Mouse (Mus musculus) spleen, postnatal 36 days (tissue): ENCODE results near the gene Tmem100.

Source experiments
- DNase-seq, 2 experiments: peaks; one replicate each; pipeline ENCODE4 v3.0.0; 2022; ENCODE audit warnings: low spot score in 2 of 2, mixed read lengths in 1 of 2

The Tmem100 gene

DNA sequence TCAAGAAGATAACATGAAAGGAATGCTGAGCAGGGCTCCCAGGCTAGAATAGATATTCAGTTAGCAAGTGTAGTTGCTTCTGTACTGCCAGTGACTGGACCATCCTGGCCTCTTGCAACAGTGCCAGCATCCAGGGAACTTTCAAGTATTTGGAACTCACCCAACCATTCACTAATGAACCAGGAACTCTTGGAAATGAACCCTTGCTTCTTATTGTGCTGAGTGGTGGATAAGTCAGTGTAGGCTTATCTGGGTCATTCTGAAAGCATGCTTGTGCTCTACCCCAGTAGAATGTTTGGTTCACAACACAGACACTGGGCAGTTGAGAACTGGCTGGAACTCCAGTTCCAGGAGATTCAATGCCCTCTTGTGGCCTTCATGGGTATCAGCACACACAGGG lies 29.1 kb downstream of the Tmem100 start:
- DNase-seq: no peak

DNA sequence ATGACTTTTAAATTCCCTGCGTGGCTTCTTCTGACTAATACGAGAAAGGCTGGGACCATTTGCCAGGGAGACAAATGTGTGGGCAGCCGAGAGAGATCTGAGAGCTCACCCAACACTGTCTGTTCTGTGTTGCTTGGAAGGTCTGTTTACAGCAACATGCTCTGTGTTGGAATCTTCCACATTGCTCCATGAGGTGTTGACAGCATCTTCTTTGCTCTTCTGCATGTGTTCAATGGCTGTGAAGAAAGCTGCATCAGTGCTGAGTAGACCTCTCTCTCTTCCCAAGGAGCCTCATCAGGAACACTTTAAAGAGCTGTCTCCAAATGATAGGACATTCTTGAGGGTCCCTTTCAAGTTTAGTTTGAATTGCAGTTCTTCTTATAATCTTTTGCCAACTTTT lies 32.5 kb downstream of the Tmem100 start:
- DNase-seq: no peak

DNA sequence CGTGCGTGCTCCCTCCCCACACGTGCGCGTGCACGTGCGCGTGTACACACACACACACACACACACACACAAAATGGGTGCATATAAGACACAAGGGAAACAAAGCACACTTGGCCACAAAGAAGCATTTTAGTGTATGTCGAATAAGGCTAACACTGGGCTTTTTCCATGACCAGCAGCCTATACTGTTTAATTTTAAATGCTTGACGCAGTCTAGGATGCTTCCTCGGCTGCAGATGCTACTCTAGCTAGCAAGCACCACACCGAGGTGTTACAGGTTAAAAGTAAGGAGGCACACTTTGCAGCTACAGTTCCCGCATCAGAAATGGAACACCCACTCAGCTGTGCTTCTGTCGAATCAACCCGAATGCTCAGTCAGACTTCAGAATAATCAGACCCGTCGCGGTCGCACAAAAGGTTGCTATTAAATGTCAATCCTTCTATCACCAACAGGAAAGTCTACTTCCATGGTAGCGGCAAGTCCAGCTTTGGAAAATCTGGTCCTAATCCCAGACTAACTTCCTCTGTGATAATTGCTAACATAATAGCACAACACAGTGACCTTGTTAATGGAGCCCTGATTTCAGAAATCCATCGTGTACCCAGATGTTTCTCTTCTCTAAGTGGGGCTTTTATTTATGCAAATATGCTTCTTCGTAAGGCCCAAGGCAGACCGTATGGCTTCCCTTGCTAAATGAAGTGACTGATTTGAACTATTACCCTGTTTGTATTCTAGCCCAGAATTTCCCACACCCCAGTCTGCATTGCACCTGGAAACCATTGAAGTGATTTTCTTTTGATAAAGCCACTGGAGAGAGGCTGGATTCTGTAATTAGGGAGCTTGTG lies 36.5 kb downstream of the Tmem100 start:
- no peak for DNase-seq

GRCm38 (mm10) chr11:90071747-90072146 lies 41.6 kb downstream of the Tmem100 start:
- peak in 1 of 2 experiments; percentile 15 for DNase-seq

GRCm38 (mm10) chr11:90073201-90073600 lies 43.1 kb downstream of the Tmem100 start:
- DNase-seq: no peak

- DNase-seq: no peak
These were observed 46.5 kb downstream of the Tmem100 start for GRCm38 (mm10) chr11:90076666-90077065.

DNA sequence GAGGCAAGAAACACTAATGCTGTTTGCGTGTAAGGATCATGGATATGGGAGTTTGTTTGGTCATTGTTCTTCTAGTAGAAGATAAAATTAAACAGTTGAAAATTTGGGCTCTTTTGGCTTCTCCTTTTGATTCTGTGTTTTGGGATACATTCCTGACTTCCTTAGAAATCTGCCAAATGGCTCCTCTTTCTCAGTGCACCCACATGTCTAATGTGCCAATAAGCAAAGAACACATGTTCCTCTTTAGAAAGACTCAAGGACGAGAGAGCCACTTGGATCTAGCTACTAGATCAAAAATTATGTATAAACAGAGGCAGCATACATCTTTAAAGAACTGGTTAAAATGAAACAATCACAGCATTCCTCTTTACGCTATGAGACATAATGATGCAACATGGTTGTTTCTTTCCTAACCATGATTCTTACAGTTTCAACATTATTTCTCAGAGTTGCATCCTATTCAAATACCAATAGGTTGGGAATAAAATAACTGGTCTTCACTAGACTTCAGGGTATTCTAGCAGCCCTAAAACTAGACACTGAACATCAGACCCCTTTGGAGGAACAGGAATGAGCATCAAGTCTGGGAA lies 50.6 kb downstream of the Tmem100 start:
- no peak for DNase-seq

DNA sequence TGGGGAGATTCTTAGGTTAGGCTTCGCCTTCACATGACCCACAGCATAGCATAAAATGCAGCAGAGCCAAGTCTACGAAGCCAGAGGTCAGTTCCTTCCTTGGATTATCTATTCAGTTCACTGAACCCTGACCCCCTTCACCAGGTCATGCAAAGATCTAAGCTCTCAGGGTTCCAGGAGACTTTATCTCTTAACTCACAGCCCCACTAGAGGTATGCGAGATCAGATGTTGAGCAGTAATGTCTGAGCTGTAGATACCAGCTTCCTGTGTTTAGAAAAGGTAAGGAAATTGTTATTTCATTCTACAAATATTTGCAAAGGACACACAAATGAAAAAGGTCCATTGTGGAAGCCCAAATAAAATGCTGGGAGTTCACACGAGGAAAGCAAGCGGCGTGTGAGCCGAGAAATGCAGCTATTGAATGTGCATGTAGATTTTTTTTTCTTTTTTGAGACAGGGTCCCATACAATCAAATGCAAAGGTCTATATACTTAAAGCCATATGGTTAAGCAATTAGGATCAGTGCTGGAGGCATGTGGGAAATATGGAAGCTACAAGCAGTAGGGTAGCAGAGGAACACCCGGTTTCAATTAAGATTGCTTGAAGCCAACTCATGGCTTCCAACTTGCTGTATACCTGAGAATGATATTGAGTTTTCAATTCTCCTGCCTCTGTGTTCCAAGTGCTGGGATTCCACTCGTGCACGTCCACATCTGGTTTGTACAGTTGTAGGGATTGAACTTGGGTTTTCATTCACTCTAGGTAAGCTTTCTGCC lies 51.9 kb downstream of the Tmem100 start:
- no peak for DNase-seq

DNA sequence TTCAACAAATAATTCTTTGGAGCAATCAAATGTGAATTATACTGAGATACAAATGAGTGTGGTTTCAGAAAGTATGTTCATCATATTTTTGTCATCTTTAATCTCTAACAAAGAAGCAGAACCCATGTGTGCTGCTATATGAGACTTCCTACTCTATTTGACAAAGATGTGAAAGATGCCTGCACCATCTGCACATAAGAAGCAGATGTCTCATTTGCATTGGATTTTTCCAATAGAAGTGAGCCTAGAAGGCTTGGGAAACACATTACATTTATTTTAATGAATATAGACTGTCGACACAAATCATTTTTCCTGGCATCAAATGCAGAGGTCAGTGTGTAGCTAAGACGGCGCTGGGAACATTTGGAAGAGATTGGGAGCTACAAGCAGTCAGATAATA lies 52.9 kb downstream of the Tmem100 start:
- DNase-seq: no peak

GRCm38 (mm10) chr11:90084166-90084565 lies 54.0 kb downstream of the Tmem100 start:
- no peak for DNase-seq
